Mouse (Mus musculus): ENCODE data around the gene Tspan7. TPM values are rescaled to one million over a fixed set of nuclear protein-coding genes. Genes with fewer than 3 reads are reported as not detected.
A peak's percentile ranks its signal among the peaks of the same experiment; 100 is the strongest.

The Tspan7 gene
- total RNA-seq, 4 experiments from 2014 or later, result 113 to 130 (median 125) TPM

DNA sequence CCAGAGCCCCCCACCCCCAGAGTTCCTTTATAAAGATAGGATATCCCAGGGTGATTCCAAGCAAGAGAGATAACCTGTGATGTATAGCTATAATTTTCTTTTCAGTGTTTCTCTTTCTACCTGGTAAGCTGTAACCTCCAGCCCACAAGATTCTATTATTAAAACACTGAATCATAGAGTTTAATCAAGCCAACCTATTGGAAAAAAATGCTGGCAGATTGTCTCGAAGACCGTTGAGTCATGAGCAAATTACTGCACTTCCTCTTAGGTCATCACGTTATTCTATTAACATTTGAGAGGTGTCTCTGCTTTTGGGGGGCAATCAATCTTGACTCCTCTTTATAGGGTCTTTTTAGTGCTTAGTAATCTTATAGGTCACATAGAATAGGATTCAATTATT lies 61.9 kb downstream of the Tspan7 start:
- no peak for DNase-seq (ENCODE audit: low spot score)

DNA sequence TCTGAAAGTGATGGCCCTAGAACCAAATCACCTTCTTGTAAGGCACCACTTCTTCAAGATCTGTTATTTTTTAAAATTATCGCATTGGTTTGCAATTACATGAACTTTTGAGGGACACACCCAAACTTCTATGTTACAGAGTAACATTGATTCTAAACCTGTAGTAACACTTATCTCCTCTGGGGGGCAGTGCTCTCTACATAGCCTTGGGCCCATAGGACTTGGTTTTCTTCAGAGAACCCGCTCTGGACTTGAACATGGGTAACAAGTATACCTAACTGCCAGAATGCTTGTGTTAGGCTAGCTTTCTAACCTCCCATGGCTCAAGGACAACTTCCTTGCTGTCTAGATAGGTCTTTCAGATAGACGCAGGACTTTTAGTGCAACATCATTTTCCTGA lies 64.8 kb downstream of the Tspan7 start:
- DNase-seq (ENCODE audit: low spot score), result no peak

DNA sequence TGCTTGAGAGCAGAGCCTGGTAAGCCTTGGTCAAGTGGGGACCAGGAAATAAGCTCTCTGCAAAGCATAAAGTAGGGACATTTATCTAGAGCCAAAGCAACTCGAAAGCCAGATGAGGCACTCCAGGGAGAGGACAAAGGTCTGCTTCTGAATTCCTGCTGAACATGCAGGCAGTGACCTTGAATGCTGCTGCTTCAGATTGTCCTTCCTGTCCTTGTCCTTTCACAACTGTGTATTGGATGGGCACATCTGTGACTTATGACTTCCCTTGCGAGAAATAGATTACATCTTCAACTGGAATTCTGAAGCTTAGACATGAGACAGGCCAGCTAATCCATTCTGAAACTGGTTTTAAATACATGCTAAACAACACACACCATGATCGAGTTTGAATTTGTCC lies 71.9 kb downstream of the Tspan7 start:
- DNase-seq (ENCODE audit: low spot score), result no peak

DNA sequence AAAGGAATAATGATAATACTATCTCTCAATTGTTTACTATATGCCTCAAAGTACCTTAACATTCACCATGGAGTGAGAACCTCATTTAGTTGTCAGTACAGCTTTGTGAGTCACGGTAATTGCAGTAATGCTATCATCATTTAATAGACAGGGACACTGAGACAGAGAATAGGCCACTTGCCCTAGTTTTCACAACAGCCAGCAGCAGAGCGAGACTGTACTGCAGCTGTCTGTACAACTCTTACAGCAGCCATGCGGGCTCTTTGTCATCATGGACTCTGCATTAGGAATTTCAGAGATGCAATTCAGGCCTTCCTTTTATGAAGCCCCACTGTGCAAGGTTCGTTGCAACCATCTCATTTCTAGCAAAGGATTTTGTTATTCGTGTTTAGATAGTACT lies 72.6 kb downstream of the Tspan7 start:
- no peak for DNase-seq (ENCODE audit: low spot score)

DNA sequence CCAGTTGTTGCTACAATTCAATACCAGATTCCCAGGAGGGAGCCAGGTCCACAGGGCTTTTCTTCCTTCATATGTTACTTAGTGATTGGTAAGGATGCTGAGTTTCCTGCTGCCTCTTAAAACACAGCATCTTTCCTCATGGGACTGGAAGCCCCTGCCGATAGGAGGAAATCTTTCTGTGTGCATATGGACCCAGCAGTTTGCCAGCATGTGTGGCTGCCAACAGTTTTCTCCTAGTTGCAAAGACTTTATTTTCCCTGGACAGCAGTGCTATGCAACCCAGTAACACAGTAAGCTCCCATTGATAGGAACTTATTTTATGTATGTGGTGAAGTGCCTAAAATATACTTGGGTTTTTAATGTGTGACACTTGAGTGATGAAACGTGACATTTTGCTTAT lies 73.7 kb downstream of the Tspan7 start:
- no peak for DNase-seq (ENCODE audit: low spot score)

DNA sequence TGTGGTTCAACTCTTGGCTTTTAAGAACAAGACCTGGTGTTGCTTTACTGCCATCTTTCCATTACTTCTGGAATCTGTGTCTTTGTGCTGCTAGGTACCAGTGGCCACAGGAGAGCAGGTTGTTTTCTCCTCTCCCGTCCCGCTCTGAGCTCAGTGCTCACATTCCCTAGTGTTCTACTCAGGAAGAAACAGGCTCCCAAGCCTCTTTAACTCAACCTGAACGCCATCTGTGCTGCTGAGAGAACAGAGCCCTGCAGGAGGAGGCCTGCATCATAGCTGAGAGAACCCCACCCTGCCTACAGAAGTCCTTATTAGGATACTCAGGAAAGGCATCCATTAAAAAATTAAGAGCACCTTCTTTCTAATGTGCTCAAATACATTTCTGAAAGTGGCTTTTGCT lies 80.9 kb downstream of the Tspan7 start:
- DNase-seq (ENCODE audit: low spot score), result no peak

DNA sequence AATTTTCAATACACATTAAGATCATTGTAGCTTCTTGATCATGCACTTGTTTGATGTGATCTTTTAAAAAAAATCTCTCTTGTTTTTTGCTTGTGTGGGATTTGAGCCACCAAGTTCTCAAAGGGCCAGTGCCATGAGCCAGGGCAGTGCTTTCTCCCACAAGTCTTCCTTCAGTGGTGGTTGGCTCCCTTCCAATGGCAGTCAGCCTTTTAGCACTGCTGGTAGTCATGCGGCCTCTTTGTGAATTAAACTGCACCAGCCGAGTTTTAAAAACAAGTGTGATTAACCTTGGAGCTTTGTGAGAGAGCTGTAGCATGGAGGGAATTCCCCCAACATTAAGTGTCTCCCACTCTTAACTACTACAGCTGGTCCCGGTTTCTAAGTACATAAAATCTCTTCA lies 89.6 kb downstream of the Tspan7 start:
- DNase-seq (ENCODE audit: low spot score), result peak; percentile 3

DNA sequence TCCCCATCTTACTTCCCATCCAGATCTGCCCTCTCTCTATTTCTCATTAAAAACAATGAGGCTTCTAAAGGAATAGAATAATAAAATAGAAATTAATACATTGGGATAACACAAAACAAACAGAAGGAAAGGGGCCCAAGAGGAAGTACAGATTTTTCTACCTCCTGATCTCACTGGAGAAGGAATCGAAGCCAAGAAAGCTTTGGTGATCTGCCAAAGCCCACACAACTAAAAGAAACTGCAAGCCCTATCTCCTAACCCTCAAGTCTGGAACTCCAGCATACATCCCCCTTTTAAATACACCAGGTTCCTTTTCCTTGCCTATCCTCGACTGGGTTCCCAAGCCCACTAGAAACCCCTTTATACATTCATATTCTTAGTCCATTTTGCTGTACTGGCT lies 90.4 kb downstream of the Tspan7 start:
- peak; percentile 9 for DNase-seq (ENCODE audit: low spot score)

DNA sequence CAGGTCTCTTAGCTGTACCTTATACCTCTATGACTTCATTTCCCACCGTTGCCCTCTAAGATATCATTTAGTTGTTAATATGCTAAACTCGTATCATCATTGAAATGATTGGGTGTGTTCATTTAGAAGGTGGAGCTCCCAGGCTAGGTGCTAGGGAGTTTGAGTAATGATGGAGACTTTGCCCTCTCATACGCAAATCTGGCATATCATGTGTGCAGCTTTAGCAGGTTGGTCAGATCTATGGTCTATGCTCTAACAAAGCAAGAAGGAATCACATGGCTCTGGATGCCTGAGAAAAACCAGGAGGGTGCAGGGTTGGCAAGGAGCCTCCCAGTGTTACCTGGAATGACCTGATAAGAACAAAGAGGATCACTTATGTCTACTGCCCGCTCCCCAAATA lies 91.4 kb downstream of the Tspan7 start:
- no peak for DNase-seq (ENCODE audit: low spot score)

DNA sequence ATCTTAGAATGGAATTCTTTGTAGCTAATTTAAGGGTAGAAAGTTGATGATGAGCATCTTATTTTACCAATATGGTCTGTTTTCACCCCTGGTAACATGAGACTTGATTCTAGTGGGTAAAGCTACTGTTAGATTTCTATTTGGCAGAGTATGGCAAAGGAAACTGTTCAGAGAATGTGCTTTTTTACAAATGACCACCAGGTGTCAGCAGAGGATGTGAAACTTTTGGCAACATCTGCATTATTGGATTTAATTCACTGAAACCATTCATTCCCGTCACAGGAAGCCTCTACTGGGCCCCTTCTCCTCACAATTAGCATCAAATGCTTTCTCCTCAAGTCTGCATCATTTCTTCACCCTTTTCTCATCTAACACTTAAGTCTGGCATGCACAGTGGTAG lies 92.4 kb downstream of the Tspan7 start:
- peak; percentile 33 for DNase-seq (ENCODE audit: low spot score)

DNA sequence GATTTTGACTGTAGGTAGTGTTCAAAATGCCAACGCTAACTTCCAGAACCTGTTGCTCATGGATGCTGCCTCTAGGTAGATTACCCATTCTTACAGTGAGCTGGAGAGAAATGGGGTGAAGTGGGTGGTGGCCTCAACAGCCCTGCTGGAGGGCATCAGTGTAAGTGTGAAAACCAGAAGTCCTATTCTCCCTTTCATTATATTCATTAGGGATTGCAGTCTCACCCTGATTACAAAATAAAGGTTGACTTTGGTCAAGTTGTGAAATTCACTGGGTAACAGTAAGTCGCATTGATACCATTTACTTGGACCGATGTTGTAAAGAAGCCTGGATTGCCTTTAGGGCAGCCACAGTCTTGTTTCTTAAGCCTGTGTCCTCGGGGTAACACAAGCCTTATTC lies 97.8 kb downstream of the Tspan7 start:
- no peak for DNase-seq (ENCODE audit: low spot score)

DNA sequence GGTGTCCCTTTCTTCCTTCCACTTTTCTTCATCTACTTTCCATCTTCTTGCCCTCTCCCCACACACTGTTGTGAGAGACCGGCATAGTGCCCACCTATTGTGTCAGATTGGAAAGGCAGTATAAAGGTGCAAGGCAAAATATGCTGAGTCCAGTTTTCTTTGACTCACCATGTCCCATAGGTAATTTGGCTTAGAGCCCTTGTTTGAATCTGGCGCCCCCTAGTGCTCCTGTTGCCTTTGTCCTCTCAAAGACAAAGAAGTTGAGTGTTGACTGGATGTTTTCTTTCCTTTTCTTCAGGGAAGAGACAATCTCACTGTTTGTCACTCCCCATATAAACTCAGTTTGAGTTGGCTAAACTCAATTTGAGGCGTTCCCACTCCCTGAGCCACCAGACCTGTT lies 107.3 kb downstream of the Tspan7 start:
- no peak for DNase-seq (ENCODE audit: low spot score)

DNA sequence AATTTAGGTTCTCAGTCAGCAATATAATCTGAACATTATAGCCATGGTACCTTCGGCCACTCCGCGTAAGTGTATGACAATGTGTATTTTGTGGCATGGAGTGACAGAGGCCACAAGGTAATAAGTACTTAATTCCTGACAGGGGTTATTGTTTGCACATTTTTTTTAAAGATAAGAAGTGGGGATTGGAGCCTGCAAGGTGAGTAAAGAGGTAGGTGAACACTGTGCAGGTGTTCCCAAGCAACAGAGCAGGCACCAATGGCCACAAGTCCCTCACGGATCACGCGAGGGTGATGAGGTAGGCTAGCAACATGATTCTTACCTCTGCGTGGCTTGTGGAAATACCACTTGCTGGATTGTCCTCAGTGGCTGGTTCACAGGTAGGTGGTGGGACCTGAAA lies 108.6 kb downstream of the Tspan7 start:
- no peak for DNase-seq (ENCODE audit: low spot score)

DNA sequence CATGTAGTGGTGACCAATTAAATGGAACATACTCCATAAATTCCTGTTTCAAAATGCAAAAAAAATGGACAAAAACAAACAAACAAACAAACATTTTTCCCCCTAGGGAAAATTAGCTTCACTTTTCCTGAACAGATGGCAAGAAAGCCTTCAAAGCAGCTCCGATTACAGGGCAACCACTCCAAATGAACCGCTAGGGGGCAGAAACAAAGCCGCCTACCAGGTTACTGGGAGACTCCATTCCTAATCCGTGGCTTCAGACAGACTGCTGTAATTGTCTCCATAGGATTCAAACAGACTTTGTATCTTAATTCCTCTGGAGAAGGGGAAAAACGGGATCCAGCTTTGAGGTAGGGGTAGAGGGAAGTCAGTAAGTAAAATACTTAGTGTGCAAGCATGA lies 132.2 kb downstream of the Tspan7 start:
- DNase-seq (ENCODE audit: low spot score), result no peak

DNA sequence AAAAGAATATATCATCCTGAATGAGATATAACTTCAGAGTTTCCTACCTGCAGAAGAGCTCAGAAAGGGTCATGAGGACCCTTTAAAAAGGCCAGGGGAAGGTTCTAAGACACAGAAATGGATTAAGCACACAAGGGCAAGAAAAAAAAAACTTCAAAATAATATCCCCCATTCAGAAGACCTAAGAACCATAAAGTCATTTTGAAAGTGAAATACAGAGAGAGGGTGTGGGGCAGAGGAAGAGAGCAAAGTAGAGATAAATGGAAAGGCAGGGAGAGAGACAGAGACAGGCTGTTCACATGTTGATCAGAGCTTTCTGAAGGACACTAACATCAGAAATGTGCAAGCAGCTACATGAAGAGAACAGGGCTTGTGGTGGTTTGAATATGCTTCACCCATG lies 156.1 kb downstream of the Tspan7 start:
- no peak for DNase-seq (ENCODE audit: low spot score)

Other genes starting within 250 kb of the Tspan7 start
- under 1 TPM in 1 of 4 experiments, not detected in 3; 0.11 TPM for gene Otc, start 232.9 kb upstream of the Tspan7 start, total RNA-seq (2022)
- 100 to 1,000 TPM; 177 to 272 (median 193) TPM for gene Mid1ip1, start 229.9 kb downstream of the Tspan7 start, total RNA-seq (2022)

All from heart, adult 8-10 months (tissue).